Mouse (Mus musculus) forebrain, embryonic 16.5 days (tissue): ENCODE measurements around the gene Atp5g3. TPM values are rescaled to one million over a fixed set of nuclear protein-coding genes. Genes with fewer than 3 reads are reported as not detected.

Experiments
- ATAC-seq: fragments of 200-750 bp; cut with Nextera tagmentation; 2 replicates; pipeline ENCODE4 v1.8.0; 2017; ENCODE audit warnings: mild to moderate bottlenecking, moderate library complexity
- H3K27ac ChIP-seq: fragments of 300-500 bp; sonication (generic); 2 replicates; pipeline ENCODE4 v1.5.1; 2014; ENCODE audit warnings: low read length, control low read depth
- H3K27me3 ChIP-seq: fragments of 300-500 bp; sonication (generic); replicated peaks from 2 replicates; pipeline ENCODE4 v1.6.1; 2014; ENCODE audit warnings: low read length; ENCODE audit not compliant: control insufficient read depth, insufficient read depth
- H3K36me3 ChIP-seq: fragments of 300-500 bp; sonication (generic); 2 replicates; pipeline ENCODE4 v1.6.1; 2014; ENCODE audit not compliant: control insufficient read depth, insufficient read depth
- H3K4me1 ChIP-seq: fragments of 300-500 bp; sonication (generic); replicated peaks from 2 replicates; pipeline ENCODE4 v1.6.1; 2014; ENCODE audit warnings: low read length; ENCODE audit not compliant: control insufficient read depth, insufficient read depth
- H3K4me2 ChIP-seq: fragments of 300-500 bp; sonication (generic); 2 replicates; pipeline ENCODE4 v1.6.1; 2014; ENCODE audit warnings: mild to moderate bottlenecking, low read length, control low read depth
- H3K4me3 ChIP-seq: fragments of 300-500 bp; sonication (generic); replicated peaks from 2 replicates; pipeline ENCODE4 v1.5.1; 2014; ENCODE audit warnings: mild to moderate bottlenecking, low read length, control low read depth
- H3K9ac ChIP-seq: fragments of 300-500 bp; sonication (generic); replicated peaks from 2 replicates; pipeline ENCODE4 v1.6.1; 2014; ENCODE audit warnings: low read depth, low read length, control low read depth
- H3K9me3 ChIP-seq: fragments of 300-500 bp; sonication (generic); 2 replicates; pipeline ENCODE4 v1.6.1; 2016; ENCODE audit warnings: low read length; ENCODE audit not compliant: control insufficient read depth
- WGBS: fragments of 180-500 bp; shearing (Covaris S2); extraction: QIAGEN DNeasy Blood & Tissue Kit; methylation state at CpG from one replicate; pipeline ENCODE4 v1.1.7; 2014; 5-methylcytosine and 5-hydroxymethylcytosine counted together
- polyA plus RNA-seq: library from polyadenylated mRNA; unstranded; fragments of >200 nt; fragmentation: Nextera tagmentation; extraction: Ambion mirVana; gene quantifications from 2 replicates; pipeline ENCODE4 v1.2.1, GENCODE M21; 2015

The Atp5g3 gene
- polyA plus RNA-seq, 1 experiment from 2014 or later: 848 TPM

GRCm38 (mm10) chr2:73938896-73939295 lies 27.8 kb upstream of the Atp5g3 start:
- Histone ChIP-seq H3K27ac (no peak overlapping the region), H3K36me3 (no peaks in the 10 kb centered on the region), H3K4me3 (no peak overlapping the region), H3K9me3 (no peaks in the 10 kb centered on the region), H3K9ac (no peak overlapping the region), H3K4me2 (no peak overlapping the region), H3K4me1 (0 out of 2 replicates have a peak, but pooled peaks cover 3% of the 10 kb centered on the region), H3K27me3 (no peaks in the 10 kb centered on the region)
- no peak for ATAC-seq
- WGBS: 86% methylated on average over 2 of the region's 2 CpGs

GRCm38 (mm10) chr2:73932676-73933313 lies 21.7 kb upstream of the Atp5g3 start:
- Histone ChIP-seq H3K4me2 (peak overlapping the region; percentile 13), H3K27ac (peak overlapping the region; percentile 24; the same call in 1 of the 2 replicates), H3K4me3 (no peak overlapping the region), H3K36me3 (no peaks in the 10 kb centered on the region), H3K4me1 (peaks cover 14% of the 10 kb centered on the region), H3K9me3 (no peaks in the 10 kb centered on the region; the same call in 1 of the 2 replicates), H3K9ac (no peak overlapping the region), H3K27me3 (no peaks in the 10 kb centered on the region)
- ATAC-seq: peak; percentile 83
- WGBS: 31% methylated on average over 8 of the region's 8 CpGs

DNA sequence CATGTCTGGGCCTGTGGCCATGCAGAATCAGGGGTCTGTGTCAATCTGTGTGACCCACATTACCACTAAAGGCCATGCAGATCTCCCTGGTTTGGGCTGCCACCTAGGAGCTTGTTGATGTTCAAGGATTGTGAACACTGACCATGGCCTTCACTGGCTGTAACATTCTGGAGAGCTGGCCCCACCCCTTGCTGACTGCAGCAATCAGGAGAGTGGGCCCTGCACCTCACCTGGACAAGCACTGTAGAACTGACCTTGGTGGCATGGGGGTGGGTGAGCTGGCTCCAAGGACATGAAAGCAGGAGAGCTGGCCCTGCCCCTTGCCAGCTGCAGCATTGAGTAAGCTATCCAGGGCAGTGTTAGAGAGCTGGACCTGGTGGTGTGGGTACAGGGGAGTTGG lies 16.6 kb upstream of the Atp5g3 start:
- no peaks in the 10 kb centered on the region for H3K27me3 ChIP-seq
- ATAC-seq: no peak
- no peak overlapping the region for H3K4me2 ChIP-seq
- no peak overlapping the region for H3K9ac ChIP-seq
- H3K27ac ChIP-seq: no peak overlapping the region
- no peak overlapping the region for H3K4me3 ChIP-seq
- no peaks in the 10 kb centered on the region; the same call in 1 of the 2 replicates for H3K9me3 ChIP-seq
- H3K36me3 ChIP-seq: no peaks in the 10 kb centered on the region
- H3K4me1 ChIP-seq: peaks cover 13% of the 10 kb centered on the region

DNA sequence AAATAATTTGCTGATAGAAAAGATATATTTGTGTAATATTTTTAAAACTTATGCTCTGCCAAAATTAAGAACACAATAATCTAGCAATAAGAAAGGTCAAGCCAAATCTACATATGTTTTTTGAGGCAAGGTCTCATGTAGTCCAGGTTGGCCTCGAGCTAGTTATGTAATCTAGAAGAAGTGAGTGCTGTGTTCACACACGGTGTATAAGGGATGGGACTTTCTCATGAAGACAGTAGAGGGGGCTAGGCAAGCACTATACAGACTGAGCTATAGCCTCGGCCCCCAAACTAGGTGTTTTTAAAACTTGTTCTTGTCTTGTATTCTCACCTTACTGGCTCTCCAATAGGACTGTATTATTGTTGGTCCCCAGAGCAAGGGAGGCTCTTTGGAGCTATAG lies 14.4 kb upstream of the Atp5g3 start:
- Histone ChIP-seq H3K36me3 (no peaks in the 10 kb centered on the region), H3K27me3 (no peaks in the 10 kb centered on the region), H3K9me3 (no peaks in the 10 kb centered on the region; the same call in 1 of the 2 replicates), H3K27ac (no peak overlapping the region), H3K4me1 (0 out of 2 replicates have a peak, but pooled peaks cover 2% of the 10 kb centered on the region), H3K4me3 (no peak overlapping the region), H3K9ac (no peak overlapping the region), H3K4me2 (no peak overlapping the region)
- 61% methylated on average over 3 of the region's 3 CpGs for WGBS
- ATAC-seq: peak; percentile 62; the same call in 1 of the 2 replicates

DNA sequence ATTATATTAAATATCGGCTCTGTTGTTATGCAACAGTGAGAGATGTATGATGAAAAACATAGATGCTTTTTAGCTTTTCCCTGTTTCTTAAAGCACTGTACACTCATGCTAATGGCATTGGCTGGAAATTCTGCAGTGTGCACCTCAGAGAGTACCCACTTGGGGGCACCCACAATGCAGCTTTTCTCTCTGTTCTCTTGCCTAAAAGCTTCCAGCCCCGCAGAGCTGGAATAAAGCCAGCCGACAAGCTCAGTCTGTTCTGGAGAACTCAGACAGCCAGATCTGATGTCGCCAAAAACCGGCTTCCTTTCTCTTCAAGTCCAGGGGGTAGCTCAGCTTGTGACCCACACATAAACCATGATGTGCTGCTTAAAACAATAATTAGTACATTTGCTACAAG lies 14.0 kb upstream of the Atp5g3 start:
- no peaks in the 10 kb centered on the region for H3K27me3 ChIP-seq
- no peaks in the 10 kb centered on the region for H3K36me3 ChIP-seq
- WGBS: 15% methylated on average over 5 of the region's 5 CpGs
- no peak overlapping the region; the same call in 1 of the 2 replicates for H3K9ac ChIP-seq
- ATAC-seq: peak; percentile 94
- H3K4me2 ChIP-seq: no peak overlapping the region
- no peak overlapping the region for H3K27ac ChIP-seq
- no peak overlapping the region for H3K4me3 ChIP-seq
- H3K4me1 ChIP-seq: 0 out of 2 replicates have a peak, but pooled peaks cover 2% of the 10 kb centered on the region
- H3K9me3 ChIP-seq: no peaks in the 10 kb centered on the region; the same call in 1 of the 2 replicates

DNA sequence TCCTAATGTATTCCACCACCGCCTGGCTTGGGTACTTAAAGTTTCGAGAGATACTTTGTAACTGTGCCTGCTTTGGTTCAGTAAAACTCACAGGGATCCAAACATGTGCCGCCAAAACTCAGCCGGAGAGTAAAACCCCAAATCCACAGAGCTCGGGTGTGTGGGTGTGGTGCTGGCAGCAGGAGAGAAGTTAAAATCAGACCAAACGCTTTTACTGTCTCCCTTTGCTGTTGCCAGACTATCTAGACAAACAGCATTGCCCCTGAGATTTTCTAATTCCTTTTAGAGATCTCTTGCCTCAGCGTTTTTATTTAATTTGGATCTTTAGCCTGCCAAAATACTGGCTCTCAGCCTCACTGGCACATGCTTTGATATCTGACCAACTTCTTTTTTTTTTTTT lies 8.5 kb upstream of the Atp5g3 start:
- ATAC-seq: no peak
- no peak overlapping the region for H3K4me3 ChIP-seq
- no peak overlapping the region for H3K9ac ChIP-seq
- no peaks in the 10 kb centered on the region for H3K27me3 ChIP-seq
- H3K4me2 ChIP-seq: no peak overlapping the region
- H3K4me1 ChIP-seq: no peaks in the 10 kb centered on the region
- 68% methylated on average over 7 of the region's 7 CpGs for WGBS
- H3K36me3 ChIP-seq: no peaks in the 10 kb centered on the region
- no peak overlapping the region for H3K27ac ChIP-seq
- no peaks in the 10 kb centered on the region for H3K9me3 ChIP-seq

DNA sequence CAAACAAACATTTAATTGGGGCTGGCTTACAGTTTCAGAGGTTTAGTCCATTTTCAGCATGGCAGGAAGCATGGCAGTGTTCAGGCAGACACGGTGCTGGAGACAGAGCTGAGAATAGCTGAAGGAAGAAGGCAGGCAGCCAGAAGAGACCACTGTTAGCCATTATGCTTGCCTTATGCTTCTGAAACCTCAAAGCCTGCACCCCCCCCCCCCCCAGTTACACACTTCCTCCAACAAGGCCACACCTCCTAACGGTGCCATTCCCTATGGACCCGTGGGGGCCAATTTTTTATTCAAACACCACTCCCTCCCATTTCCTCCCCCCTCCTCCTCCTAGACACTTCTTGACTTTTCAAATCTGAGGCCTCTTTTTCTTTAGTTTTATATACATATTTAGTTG lies 1.1 kb upstream of the Atp5g3 start:
- 80% methylated on average over 3 of the region's 3 CpGs for WGBS
- Histone ChIP-seq H3K4me3 (no peak overlapping the region), H3K36me3 (peaks cover 19% of the 10 kb centered on the region), H3K9me3 (no peaks in the 10 kb centered on the region), H3K9ac (no peak overlapping the region), H3K4me1 (peaks cover 11% of the 10 kb centered on the region), H3K27me3 (no peaks in the 10 kb centered on the region), H3K4me2 (no peak overlapping the region), H3K27ac (no peak overlapping the region)
- ATAC-seq: no peak

DNA sequence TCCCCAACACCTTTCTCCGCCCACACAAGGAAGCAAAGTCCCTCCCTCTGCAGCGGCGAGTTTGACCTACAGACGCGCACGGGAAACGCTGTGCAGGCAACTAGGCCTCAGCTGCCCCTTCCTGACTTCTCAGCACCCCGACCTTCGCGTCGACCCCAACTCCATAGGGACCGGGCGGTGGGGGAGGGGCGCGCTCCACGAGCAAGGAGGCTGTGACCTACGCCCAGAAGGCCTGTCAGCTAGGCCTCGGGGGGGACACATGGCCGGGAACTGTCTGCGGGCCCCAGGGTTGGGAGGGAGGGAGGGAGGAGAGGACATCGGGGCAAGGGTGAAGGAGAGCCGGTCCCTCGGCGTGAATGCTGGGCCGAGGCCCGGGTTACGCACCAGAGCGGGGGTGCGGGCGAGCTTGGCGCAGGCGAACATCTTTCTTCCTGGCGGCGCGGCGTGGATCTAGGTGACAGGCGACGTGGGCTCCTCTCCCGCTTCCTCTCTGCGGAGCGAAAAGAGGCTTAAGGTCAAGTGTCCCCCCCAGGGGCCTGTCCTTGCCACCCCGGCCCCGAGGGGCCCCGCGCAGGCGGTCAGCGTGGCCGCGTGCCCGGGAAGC lies 453 bp downstream of the Atp5g3 start:
- Histone ChIP-seq H3K9ac (peak overlapping the region; percentile 97), H3K9me3 (no peaks in the 10 kb centered on the region), H3K4me2 (peak overlapping the region; percentile 66), H3K36me3 (peaks cover 28% of the 10 kb centered on the region), H3K27me3 (no peaks in the 10 kb centered on the region), H3K4me1 (peaks cover 11% of the 10 kb centered on the region), H3K27ac (peak overlapping the region; percentile 74), H3K4me3 (peak overlapping the region; percentile 92)
- 0% methylated on average over 45 of the region's 50 CpGs for WGBS
- ATAC-seq: peak; percentile 49

- 84% methylated on average over 2 of the region's 2 CpGs for WGBS
These were observed 2.0 kb downstream of the Atp5g3 start for GRCm38 (mm10) chr2:73909116-73909515.

More at GRCm38 (mm10) chr2:73909116-73909515, 2.0 kb downstream of the Atp5g3 start:
- Histone ChIP-seq H3K27me3 (no peaks in the 10 kb centered on the region), H3K4me2 (no peak overlapping the region), H3K4me3 (no peak overlapping the region), H3K9ac (no peak overlapping the region), H3K4me1 (peaks cover 11% of the 10 kb centered on the region), H3K27ac (no peak overlapping the region), H3K36me3 (peaks cover 28% of the 10 kb centered on the region), H3K9me3 (no peaks in the 10 kb centered on the region)
- no peak for ATAC-seq
